Mouse (Mus musculus): Measurements from ENCODE around the gene Chpf2.
"Not testable (repeated sequence)": the region's sequence is repeated elsewhere in the genome, so short reads cannot be mapped to it uniquely, and the experiment has no call there.

Chpf2 gene

DNA sequence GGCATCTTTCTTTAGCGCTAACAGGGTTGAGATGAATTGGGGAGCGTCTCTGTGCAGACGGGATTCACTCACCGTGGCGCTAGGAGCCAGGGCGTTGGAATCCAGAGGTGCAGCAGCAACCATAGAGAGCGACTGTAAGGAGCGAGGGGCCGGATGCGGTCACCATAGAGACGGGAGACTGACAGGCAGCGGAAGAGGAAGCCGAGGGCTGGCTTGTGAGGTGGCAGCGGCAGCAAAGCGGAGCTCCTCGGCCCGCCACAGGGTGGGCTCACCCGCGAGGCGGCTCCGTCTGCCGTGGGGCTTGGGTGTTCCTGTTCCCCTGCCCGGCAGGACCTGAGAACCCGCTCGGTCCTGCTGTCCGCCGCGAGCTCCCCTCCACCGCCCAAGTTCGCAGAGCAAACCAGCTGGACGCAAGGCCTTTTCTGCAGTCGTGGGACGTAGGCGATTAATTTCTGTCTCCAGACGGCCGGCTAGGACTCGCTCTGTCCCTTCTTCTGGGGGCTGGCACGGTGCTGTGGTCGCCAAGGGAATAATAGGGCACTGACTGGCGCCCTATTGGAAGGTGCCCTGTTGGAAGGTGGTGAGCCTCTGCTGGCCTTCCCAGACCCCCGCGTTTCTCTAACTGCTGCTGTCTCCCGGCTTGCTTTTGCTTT lies at the start of gene Chpf2:
Chpf2 (plus strand) TSS at position 195 of the 653 bp plus-strand sequence.
- peak; percentile 82 for DNase-seq (ENCODE audit: low spot score)

DNA sequence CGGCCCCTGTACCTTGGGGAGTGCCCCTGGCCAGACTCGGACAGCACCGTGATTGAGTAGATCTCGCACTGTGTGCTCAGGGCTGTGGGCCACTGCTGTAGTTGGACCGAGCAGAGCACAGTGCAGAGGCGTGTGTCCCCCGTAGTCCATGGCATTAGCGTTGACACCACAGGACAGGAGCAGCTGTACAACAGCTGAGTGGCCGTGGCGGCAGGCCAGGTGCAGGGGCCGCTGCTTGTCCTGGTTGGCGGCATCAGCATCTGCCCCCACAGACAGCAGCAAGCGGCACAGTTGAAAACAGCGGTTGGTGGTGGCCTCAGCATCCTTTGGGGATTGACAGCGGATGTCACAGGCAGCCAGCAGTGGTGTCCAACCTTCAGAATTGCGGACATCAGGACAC lies 48.9 kb upstream of the Chpf2 start:
- no peak for DNase-seq (ENCODE audit: low spot score)

DNA sequence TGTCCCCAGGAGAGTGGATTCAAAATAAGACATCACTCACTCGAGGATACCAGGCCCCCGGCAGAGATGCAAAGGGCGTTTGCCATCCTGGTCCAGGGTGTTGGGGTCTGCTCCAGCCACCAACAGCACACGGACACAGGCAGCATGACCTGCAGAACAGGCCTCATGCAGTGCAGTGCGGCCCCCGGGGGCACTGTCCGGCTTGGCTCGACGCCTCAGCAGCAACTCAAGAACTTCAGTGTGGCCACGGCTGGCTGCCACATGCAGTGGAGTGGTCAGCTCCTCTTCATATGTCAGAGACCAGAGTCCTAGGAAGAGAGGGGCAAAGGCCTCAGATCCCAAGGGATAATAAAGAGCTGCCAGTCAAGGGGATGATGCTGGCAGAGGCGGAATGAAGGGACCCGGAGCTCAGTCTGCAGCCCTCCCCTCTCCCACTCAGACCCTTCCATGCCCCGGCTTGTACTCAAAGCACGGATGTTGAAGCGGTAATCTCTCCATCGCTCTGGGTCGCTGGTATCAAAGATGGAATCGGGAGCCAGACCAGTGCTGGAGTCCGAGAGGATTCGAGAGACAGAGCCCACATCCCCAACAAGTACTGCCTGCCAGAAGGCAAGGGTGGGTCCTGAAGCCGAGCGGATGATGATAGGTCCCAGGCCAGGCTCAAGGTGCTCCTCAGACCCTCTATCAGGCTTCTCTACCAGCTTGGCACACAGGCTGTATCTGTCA lies 46.8 kb upstream of the Chpf2 start:
- DNase-seq (ENCODE audit: low spot score): no peak

GRCm38 (mm10) chr5:24540387-24541143 lies 46.0 kb upstream of the Chpf2 start, which contains the start of gene Asb10:
Gene Asb10 (minus strand): TSS chr5:24540978.
- peak; percentile 82 for DNase-seq (ENCODE audit: low spot score)

GRCm38 (mm10) chr5:24541144-24541569 lies 45.4 kb upstream of the Chpf2 start:
- DNase-seq (ENCODE audit: low spot score): no peak

GRCm38 (mm10) chr5:24542643-24543042 lies 43.9 kb upstream of the Chpf2 start:
- no peak for DNase-seq (ENCODE audit: low spot score)

- DNase-seq (ENCODE audit: low spot score): peak; percentile 79
These were observed 35.8 kb upstream of the Chpf2 start for GRCm38 (mm10) chr5:24550598-24551316.

DNA sequence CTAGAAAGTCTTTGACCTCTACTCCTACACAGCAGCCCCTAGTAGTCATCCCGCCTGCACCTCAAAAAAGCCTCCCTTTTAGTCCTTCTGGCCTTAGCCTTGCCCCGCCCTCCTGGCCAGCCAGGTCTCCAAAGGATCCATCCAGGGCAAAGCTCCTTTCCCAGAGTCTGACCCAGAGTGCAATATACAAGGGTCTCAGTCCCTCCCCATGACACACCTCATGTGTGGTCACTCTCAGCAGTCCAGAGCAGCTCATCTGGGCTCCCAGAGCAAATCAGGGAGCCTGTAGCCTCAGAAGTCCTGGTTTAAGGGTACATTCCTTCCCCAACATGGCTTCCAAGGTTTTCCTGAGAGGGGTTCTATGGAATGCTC lies 35.2 kb upstream of the Chpf2 start:
- no peak for DNase-seq (ENCODE audit: low spot score)

DNA sequence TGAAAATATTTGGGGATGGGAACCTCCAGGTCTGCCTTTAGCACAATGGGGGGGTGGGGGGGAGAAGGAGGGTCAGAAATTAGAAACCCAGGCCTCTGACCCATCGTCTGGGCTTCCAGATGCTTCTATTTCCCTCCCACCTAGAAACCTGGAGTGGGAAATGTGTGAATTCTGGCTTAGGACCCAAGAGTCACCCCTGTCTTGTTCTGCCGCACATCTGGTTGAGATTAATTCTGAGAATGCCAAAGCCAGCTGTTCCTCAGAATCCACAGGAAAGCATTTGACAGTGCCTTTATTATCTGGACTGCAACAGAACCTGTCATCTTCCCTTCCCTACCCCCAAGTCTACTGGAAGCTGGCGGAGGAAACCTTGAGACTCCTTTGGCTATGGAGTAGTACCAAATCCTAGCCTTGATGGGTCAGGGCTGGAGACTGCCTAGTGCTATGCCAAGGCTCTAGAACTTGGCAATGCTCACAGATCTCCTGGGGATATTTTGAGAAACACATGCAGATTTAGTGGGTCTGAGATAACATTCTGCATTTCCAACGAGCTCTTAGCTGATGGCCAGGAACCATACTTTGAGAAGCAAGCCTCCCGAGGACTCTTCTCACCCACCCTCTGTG lies 32.8 kb upstream of the Chpf2 start:
- no peak for DNase-seq (ENCODE audit: low spot score)

- not testable (repeated sequence) for DNase-seq (ENCODE audit: low spot score)
These were observed 31.2 kb upstream of the Chpf2 start for GRCm38 (mm10) chr5:24555335-24555734.

- no peak for DNase-seq (ENCODE audit: low spot score)
These were observed 29.8 kb upstream of the Chpf2 start, which contains the start of gene 4931409K22Rik for GRCm38 (mm10) chr5:24556709-24557108. Gene 4931409K22Rik (minus strand): TSS chr5:24556809.

DNA sequence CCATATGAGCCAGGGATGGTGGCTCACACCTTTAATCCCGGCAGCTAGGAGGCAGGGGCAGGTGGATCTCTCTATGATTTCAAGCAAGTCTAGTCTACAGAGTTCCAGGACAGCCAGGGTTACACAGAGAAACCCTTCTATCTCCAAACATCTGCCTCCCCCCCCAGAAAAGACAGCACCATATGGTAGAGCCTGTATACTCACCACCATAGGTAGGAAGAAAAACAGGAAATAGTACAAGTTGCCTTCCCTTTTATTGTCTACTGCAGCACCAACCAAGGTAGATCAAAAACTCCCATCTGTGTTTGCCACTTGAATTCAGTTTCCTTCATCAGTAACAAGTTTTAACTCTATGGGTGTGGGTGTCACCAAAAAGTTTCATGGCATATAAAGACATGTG lies 10.6 kb upstream of the Chpf2 start:
- no peak for DNase-seq (ENCODE audit: low spot score)

- DNase-seq (ENCODE audit: low spot score): peak; percentile 64
These were observed 9.7 kb upstream of the Chpf2 start for GRCm38 (mm10) chr5:24576801-24577182.

DNA sequence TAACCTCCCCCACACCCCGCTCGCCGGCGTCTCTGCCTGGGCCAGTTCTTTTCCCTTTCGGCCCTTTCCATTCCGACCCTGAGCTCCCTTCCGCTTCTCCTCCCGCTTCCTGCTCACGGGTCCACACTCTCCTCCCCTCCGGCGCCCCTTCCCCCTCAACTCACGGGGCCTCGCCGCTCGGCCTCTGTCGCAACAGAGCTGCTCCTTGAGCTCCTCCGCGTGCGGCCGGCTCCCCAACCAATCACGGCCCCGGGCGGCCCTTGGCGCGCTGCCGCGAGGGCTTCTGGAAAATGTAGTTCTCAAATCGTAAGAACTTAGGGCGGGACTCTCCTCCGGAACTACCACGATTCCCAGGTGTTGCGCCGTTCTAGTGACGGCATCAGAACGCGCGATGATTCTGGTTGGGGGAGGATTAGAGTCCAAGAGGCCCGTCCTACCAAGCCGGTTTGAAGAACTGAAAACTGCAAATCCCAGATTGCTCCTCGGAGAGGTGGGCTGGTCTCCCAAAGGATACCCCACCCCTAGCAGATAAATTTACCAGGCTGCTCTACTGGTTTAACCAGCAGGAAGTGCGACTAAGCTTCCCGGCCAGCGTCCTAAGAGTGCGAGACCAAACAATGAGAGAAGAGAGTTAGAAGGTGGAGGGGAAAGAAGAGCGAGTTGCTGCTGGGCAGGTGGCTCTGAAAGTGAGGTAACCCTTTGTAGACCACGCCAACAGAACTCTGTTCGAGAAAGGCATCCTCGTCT lies 9.2 kb upstream of the Chpf2 start, which contains the start of gene Abcf2:
Abcf2 (minus strand) TSS at position 285 of the 747 bp plus-strand sequence.
- DNase-seq (ENCODE audit: low spot score): peak; percentile 100

- DNase-seq (ENCODE audit: low spot score): no peak
These were observed 8.2 kb upstream of the Chpf2 start for GRCm38 (mm10) chr5:24578109-24578963.

DNA sequence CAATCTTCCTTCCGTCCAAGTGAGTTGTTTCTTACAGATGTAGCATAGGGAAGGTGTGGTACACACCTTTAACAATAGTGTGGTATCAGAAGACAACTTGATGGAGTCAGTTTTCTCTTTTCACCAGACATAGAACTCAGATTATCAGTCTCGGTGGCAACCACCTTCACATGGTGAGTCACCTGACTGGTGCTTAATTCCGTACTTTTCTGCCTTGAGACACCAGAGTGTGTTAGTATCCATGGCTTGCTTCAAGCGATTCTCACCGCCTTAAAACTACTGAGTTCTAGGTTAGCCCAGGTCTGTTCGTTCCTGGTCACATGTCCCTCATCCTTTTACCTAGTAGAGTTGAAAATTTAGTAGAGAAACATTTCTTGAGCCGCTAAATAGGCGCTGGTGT lies 435 bp upstream of the Chpf2 start:
- no peak for DNase-seq (ENCODE audit: low spot score)

- no peak for DNase-seq (ENCODE audit: low spot score)
These were observed 648 bp downstream of the Chpf2 start for GRCm38 (mm10) chr5:24587200-24587577.

DNA sequence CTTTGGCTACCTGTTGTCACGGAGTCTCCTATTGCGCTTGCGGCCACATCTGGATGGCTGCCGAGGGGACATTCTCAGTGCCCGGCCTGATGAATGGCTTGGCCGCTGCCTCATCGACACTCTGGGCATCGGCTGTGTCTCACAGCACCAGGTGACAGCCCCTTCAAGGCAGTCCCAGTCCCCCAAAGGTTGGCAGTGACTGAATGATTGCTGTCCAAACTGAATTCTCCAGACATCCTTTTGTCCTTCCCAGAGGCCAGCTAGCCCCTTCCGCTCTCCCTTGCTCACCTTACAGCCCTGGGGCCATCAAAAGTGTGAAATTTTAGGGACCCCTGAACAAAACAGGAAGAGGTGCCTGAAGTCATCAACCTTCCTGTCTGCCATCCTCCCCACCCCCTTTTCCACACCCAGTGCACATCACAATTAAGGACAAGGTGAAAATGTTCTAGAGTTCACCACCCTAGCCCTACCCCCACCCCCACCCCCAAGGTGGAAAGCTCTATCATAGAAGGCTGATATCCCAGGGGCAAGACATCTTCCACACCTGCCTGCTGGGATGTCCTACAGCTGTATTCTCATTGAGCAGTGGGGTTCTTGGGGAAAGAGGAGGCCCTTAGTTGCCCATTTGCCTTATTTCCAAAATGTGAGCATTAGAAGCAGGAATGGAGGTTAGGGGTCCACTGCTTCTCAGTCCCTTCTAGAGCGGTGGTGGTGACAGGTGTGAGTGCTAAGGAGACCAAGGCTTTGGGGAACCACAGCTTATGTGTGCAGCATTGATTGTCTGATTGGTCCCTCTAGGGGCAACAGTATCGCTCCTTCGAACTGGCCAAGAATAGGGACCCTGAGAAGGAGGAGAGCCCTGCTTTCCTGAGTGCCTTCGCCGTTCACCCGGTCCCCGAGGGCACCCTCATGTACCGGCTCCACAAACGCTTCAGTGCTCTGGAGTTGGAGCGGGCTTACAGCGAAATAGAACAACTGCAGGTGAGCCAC lies 3.3 kb downstream of the Chpf2 start:
- no peak for DNase-seq (ENCODE audit: low spot score)

GRCm38 (mm10) chr5:24591268-24591721 lies 4.8 kb downstream of the Chpf2 start:
- no peak for DNase-seq (ENCODE audit: low spot score)

Data from testis, postnatal 10 days (tissue).